Mouse (Mus musculus) neural tube, embryonic 14.5 days (tissue): ENCODE data around the gene Med8. TPM values are rescaled to one million over a fixed set of nuclear protein-coding genes. Genes with fewer than 3 reads are reported as not detected.

ENCODE experiments used
- ATAC-seq: fragments of 200-750 bp; cut with Nextera tagmentation; 2 replicates; pipeline ENCODE4 v1.8.0; 2017; ENCODE audit warnings: low read depth, mild to moderate bottlenecking, moderate TSS enrichment, moderate library complexity
- H3K27ac ChIP-seq: fragments of 300-500 bp; sonication (generic); 2 replicates; pipeline ENCODE4 v1.5.1; 2014; ENCODE audit warnings: low read depth, mild to moderate bottlenecking, control low read depth, low read length, moderate library complexity, mixed read lengths
- H3K27me3 ChIP-seq: fragments of 300-500 bp; sonication (generic); 2 replicates; pipeline ENCODE4 v1.6.1; 2014; ENCODE audit warnings: low read length; ENCODE audit not compliant: control insufficient read depth, insufficient read depth
- H3K36me3 ChIP-seq: fragments of 300-500 bp; sonication (generic); 2 replicates; pipeline ENCODE4 v1.6.1; 2014; ENCODE audit warnings: low read length, mixed read lengths; ENCODE audit not compliant: control insufficient read depth, insufficient read depth
- H3K4me1 ChIP-seq: fragments of 300-500 bp; sonication (generic); 2 replicates; pipeline ENCODE4 v1.6.1; 2014; ENCODE audit warnings: low read length; ENCODE audit not compliant: control insufficient read depth, insufficient read depth
- H3K4me2 ChIP-seq: fragments of 300-500 bp; sonication (generic); 2 replicates; pipeline ENCODE4 v1.6.1; 2014; ENCODE audit warnings: mild to moderate bottlenecking, low read depth, low read length, control low read depth
- H3K4me3 ChIP-seq: fragments of 300-500 bp; sonication (generic); 2 replicates; pipeline ENCODE4 v1.5.1; 2014; ENCODE audit warnings: low read depth, low read length, control low read depth, mixed read lengths
- H3K9ac ChIP-seq: fragments of 300-500 bp; sonication (generic); replicated peaks from 2 replicates; pipeline ENCODE4 v1.6.1; 2014; ENCODE audit warnings: low read depth, mild to moderate bottlenecking, control low read depth, low read length, mixed read lengths
- H3K9me3 ChIP-seq: fragments of 300-500 bp; sonication (generic); 2 replicates; pipeline ENCODE4 v1.6.1; 2016; ENCODE audit warnings: low read length; ENCODE audit not compliant: control insufficient read depth
- WGBS: fragments of 180-500 bp; shearing (Covaris S2); extraction: QIAGEN DNeasy Blood & Tissue Kit; methylation state at CpG from one replicate; pipeline ENCODE4 v1.1.7; 2014; 5-methylcytosine and 5-hydroxymethylcytosine counted together
- polyA plus RNA-seq: library from polyadenylated mRNA; unstranded; fragments of >200 nt; fragmentation: Nextera tagmentation; extraction: Ambion mirVana; gene quantifications from 2 replicates; pipeline ENCODE4 v1.2.1, GENCODE M21; 2014

The Med8 gene
- polyA plus RNA-seq, 1 experiment from 2014 or later = 100 TPM

GRCm38 (mm10) chr4:118445088-118445487, 36.0 kb downstream of the Med8 start:
- Histone ChIP-seq H3K36me3 (no peaks in the 10 kb centered on the region), H3K27ac (no peak overlapping the region), H3K4me2 (no peak overlapping the region), H3K4me3 (no peak overlapping the region), H3K4me1 (0 out of 2 replicates have a peak, but pooled peaks cover 6% of the 10 kb centered on the region), H3K9ac (no peak overlapping the region), H3K27me3 (no peaks in the 10 kb centered on the region), H3K9me3 (no peaks in the 10 kb centered on the region)
- no peak for ATAC-seq
- WGBS = 85% methylated on average over 10 of the region's 10 CpGs

- H3K27me3 ChIP-seq = no peaks in the 10 kb centered on the region
- 13% methylated on average over 18 of the region's 18 CpGs for WGBS
- H3K27ac ChIP-seq = no peak overlapping the region
- peak overlapping the region; percentile 61 for H3K9ac ChIP-seq
- H3K4me1 ChIP-seq = 0 out of 2 replicates have a peak, but pooled peaks cover 6% of the 10 kb centered on the region
- peak overlapping the region; percentile 69 for H3K4me2 ChIP-seq
- H3K36me3 ChIP-seq = no peaks in the 10 kb centered on the region
- H3K4me3 ChIP-seq = peak overlapping the region; percentile 34
- H3K9me3 ChIP-seq = no peaks in the 10 kb centered on the region
- peak; percentile 89 for ATAC-seq
Observed at GRCm38 (mm10) chr4:118445781-118446414, 36.8 kb downstream of the Med8 start.

- 0 out of 2 replicates have a peak, but pooled peaks cover 6% of the 10 kb centered on the region for H3K4me1 ChIP-seq
- no peaks in the 10 kb centered on the region for H3K36me3 ChIP-seq
- WGBS = 15% methylated on average over 24 of the region's 24 CpGs
- H3K4me3 ChIP-seq = peak overlapping the region; percentile 34
- ATAC-seq = peak; percentile 47
- no peaks in the 10 kb centered on the region for H3K27me3 ChIP-seq
- peak overlapping the region; percentile 61 for H3K9ac ChIP-seq
- H3K9me3 ChIP-seq = no peaks in the 10 kb centered on the region
- H3K27ac ChIP-seq = no peak overlapping the region
- peak overlapping the region; percentile 69 for H3K4me2 ChIP-seq
Observed at GRCm38 (mm10) chr4:118446415-118447153, 37.4 kb downstream of the Med8 start.

GRCm38 (mm10) chr4:118457345-118457975, 48.3 kb downstream of the Med8 start, which contains the start of gene Mpl:
Mpl (minus strand) TSS chr4:118457513.
- no peak within 1 kb of the TSS for H3K27ac ChIP-seq
- H3K4me3 ChIP-seq = no peak within 1 kb of the TSS
- no peak for ATAC-seq
- WGBS = 72% methylated on average over 9 of the region's 9 CpGs
- H3K4me2 ChIP-seq = no peak within 1 kb of the TSS
- H3K9ac ChIP-seq = no peak within 1 kb of the TSS
- no peaks in the 10 kb centered on the region for H3K4me1 ChIP-seq
- H3K9me3 ChIP-seq = no peaks in the 10 kb centered on the region
- no peaks in the 10 kb centered on the region for H3K36me3 ChIP-seq
- H3K27me3 ChIP-seq = no peaks in the 10 kb centered on the region

- H3K9ac ChIP-seq = no peak overlapping the region
- ATAC-seq = no peak
- 98% methylated on average over 3 of the region's 3 CpGs for WGBS
Observed at GRCm38 (mm10) chr4:118464956-118465355, 55.8 kb downstream of the Med8 start.

More at GRCm38 (mm10) chr4:118464956-118465355, 55.8 kb downstream of the Med8 start:
- H3K36me3 ChIP-seq = no peaks in the 10 kb centered on the region
- H3K4me3 ChIP-seq = no peak overlapping the region
- no peaks in the 10 kb centered on the region for H3K27me3 ChIP-seq
- H3K9me3 ChIP-seq = no peaks in the 10 kb centered on the region
- no peak overlapping the region for H3K27ac ChIP-seq
- H3K4me2 ChIP-seq = no peak overlapping the region
- no peaks in the 10 kb centered on the region for H3K4me1 ChIP-seq

Other genes with a start within 250 kb of the Med8 start
- 55.8 and 58.6 TPM in 2 replicates for gene Kdm4a, start 229.3 kb upstream of the Med8 start, polyA plus RNA-seq
- 52.4 and 66.7 TPM in 2 replicates for gene Ptprf, start 117.9 kb upstream of the Med8 start, polyA plus RNA-seq
- 13.7 and 14.5 TPM in 2 replicates for gene Szt2, start 64 bp upstream of the Med8 start, polyA plus RNA-seq
- 20.2 and 39.0 TPM in 2 replicates for gene Elovl1, start 18.8 kb downstream of the Med8 start, polyA plus RNA-seq
- 13.3 and 24.0 TPM in 2 replicates for gene Cdc20, start 28.0 kb downstream of the Med8 start, polyA plus RNA-seq
- gene Mpl, start 48.2 kb downstream of the Med8 start, polyA plus RNA-seq = 0.12 TPM in 1 of 2 replicates, not detected in the other
- 6.1 and 13.2 TPM in 2 replicates for gene Tie1, start 80.7 kb downstream of the Med8 start, polyA plus RNA-seq
- not detected in 2 replicates for gene 2610528J11Rik, start 117.7 kb downstream of the Med8 start, polyA plus RNA-seq
- gene Tmem125, start 134.7 kb downstream of the Med8 start, polyA plus RNA-seq = 0.44 TPM in 1 of 2 replicates, not detected in the other
- gene Cfap57, start 211.4 kb downstream of the Med8 start, polyA plus RNA-seq = 1.5 TPM in 2 replicates
- gene Ebna1bp2, start 211.5 kb downstream of the Med8 start, polyA plus RNA-seq = 100.0 and 117 TPM in 2 replicates
- not detected in 2 replicates for gene Olfr62, start 249.6 kb downstream of the Med8 start, polyA plus RNA-seq